Mouse (Mus musculus) CH12.LX (cell line): ENCODE data around the gene Proser2.

ENCODE experiments used
- BHLHE40 ChIP-seq: IDR thresholded peaks from 2 replicates; pipeline ENCODE4 v1.6.1; 2011; ENCODE audit warnings: mild to moderate bottlenecking, low read depth, low read length, improper control_type of control experiment
- CTCF ChIP-seq, 2 experiments: IDR thresholded peaks in 1 of 2; conservative IDR thresholded peaks in 1 of 2; 2 replicates each; pipeline ENCODE4 v1.5.1; 2011 to 2012; ENCODE audit warnings: low read depth in 2 of 2, low read length in 2 of 2, improper control_type of control experiment in 1 of 2, inconsistent platforms in 1 of 2, mild to moderate bottlenecking in 1 of 2, moderate library complexity in 1 of 2
- ZKSCAN1 ChIP-seq: IDR thresholded peaks from 2 replicates; pipeline ENCODE4 v1.6.1; 2012; ENCODE audit warnings: low read depth, inconsistent platforms, low read length, improper control_type of control experiment, borderline replicate concordance

DNA sequence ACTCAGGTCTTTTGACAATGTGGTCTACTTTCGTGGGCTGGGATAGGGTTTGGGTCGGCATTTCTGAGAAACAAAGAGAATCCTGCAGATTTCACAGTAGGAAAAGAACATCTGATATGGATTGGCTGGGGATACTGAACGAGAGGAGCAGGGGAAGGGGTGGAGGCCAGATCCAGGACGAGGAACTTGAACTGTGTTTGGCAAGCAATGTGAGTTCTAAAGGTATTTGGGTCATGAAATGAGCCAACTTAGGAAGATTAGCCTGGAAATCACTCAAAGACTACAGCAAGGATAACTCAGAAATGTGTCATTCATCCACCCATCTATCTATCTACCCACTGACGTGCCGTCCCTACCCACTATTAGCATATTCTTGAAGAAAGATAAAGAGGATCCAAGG, 62.7 kb downstream of the Proser2 start:
- TF ChIP-seq CTCF (conservative IDR thresholded peaks at IDR 0.05 in 1 of 2, IDR thresholded peaks at IDR 0.05 in 1 of 2; ENCODE audit: low read depth in 2 of 2, low read length in 2 of 2) (no peak), ZKSCAN1 (no peak), BHLHE40 (no peak)
